ENCODE assay signal across 8 mouse cellular contexts in the genomic region with DNA sequence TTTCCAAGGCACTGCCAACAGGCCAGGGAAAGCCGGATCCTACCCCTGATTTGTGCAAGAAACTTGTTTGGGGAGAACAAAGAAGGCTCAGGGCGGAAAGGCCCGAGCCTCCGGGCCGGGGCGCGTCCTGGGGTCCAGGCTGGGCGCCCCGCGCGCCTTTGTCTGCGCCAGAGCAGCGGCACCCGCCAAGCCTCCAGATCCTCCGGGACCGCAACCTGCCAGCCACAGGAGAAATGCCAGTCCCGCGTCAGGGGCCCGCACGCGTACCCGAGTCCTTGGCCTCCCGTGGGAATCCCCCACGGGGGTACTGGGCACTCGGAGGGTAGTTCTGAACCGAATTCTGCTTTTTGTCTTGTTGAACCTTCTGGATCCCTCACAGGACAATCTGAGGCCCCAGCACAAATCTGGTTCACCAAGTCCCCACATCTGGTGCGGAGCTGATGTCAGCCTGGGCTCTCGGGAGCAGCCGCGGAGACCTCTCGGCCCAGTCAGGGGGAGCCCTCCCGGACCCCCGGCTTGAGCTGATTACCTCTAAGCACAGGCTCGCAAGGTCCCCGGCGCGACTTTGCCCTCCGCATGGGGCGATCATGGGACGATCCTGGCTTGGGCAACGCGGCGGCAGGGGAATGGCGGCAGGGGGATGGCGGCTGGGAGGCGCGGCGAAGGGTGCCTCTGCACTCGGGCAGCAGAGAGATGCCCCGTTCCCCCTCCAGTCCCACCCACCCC. TPM values are rescaled to one million over a fixed set of nuclear protein-coding genes. Genes with fewer than 3 reads are reported as not detected.
DNase-seq lines count a peak whose midpoint lies in the region; ATAC-seq and TF ChIP-seq lines count a peak whose summit lies in the region.

No protein-coding gene starts in this region.

- H3K4me3 ChIP-seq in heart, adult 2 months = peak overlapping the region; percentile 90
- H3K4me3 ChIP-seq in kidney, embryonic 16.5 days (ENCODE audit: low read length) = peak overlapping the region; percentile 97
- H3K4me3 ChIP-seq in small intestine, adult 2 months (ENCODE audit: low read depth, low read length) = peak overlapping the region; percentile 71

- H3K27ac ChIP-seq in heart, adult 2 months = peak overlapping the region; percentile 97
- H3K27ac ChIP-seq in kidney, embryonic 16.5 days (ENCODE audit: low read length) = peak overlapping the region; percentile 94
- H3K27ac ChIP-seq in small intestine, adult 2 months (ENCODE audit: insufficient read depth, low read depth, low read length) = peak overlapping the region; percentile 56

- no peaks in the 10 kb centered on the region for H3K9me3 ChIP-seq in kidney, embryonic 16.5 days (ENCODE audit: low read length)

- WGBS in heart, adult 2 months = 1% methylated on average over 47 of the region's 50 CpGs
- under 1% methylated on average over 50 of the region's 50 CpGs for WGBS in kidney, embryonic 16.5 days
- WGBS in small intestine, adult 2 months = 2% methylated on average over 50 of the region's 50 CpGs

- peak; percentile 55 for DNase-seq in ovary, postnatal 10 days (ENCODE audit: low spot score)
- no peak for DNase-seq in ovary, adult 18-20 months (ENCODE audit: low spot score)
- peak; percentile 47 to 56 for DNase-seq in cerebellum, postnatal 14 days
- DNase-seq in heart, adult 2 months = peak; percentile 66 to 81
- peak; percentile 50 for DNase-seq in lung, postnatal 14 days
- no peak for DNase-seq in spleen, adult 18-20 months

- peak; percentile 57 for ATAC-seq in kidney, embryonic 16.5 days (ENCODE audit: low FRiP score, low TSS enrichment)

- peaks cover 1% of the 10 kb centered on the region; the same call in 1 of the 2 replicates for H3K79me2 ChIP-seq in heart, adult 2 months (replicated peaks; ENCODE audit: control insufficient read depth, insufficient read depth, low read length)

- intact Hi-C loops in heart, adult 2 months (cut with DNase I) = no loop called here

- no peak for TF ChIP-seq EP300 in heart, adult 2 months (IDR thresholded peaks at IDR 0.05; ENCODE audit: insufficient read depth, low read depth, low read length)

- H3K4me2 ChIP-seq in kidney, embryonic 16.5 days (replicated peaks; ENCODE audit: low read depth, low read length) = peak overlapping the region; percentile 85

- TF ChIP-seq CTCF in heart, adult 2 months (IDR thresholded peaks at IDR 0.05) = no peak
- no peak for TF ChIP-seq CTCF in small intestine, adult 2 months (IDR thresholded peaks at IDR 0.05; ENCODE audit: extremely low read depth, insufficient read length, insufficient replicate concordance, low read depth, low read length)

- no peaks in the 10 kb centered on the region for H3K36me3 ChIP-seq in heart, adult 2 months (ENCODE audit: control insufficient read depth, insufficient read depth, low read length)
- H3K36me3 ChIP-seq in kidney, embryonic 16.5 days (ENCODE audit: insufficient read depth, low read length) = no peaks in the 10 kb centered on the region
- no peaks in the 10 kb centered on the region for H3K36me3 ChIP-seq in small intestine, adult 2 months (ENCODE audit: control insufficient read depth, insufficient read depth, low read length)

- no peak; the same call in 1 of the 2 replicates for TF ChIP-seq POLR2A in heart, adult 2 months (IDR thresholded peaks at IDR 0.05; ENCODE audit: insufficient read depth, low read depth, low read length)
- no peak for TF ChIP-seq POLR2A in small intestine, adult 2 months (IDR thresholded peaks at IDR 0.05; ENCODE audit: low read depth, low read length)

- peaks cover 21% of the 10 kb centered on the region for H3K4me1 ChIP-seq in heart, adult 2 months (ENCODE audit: control insufficient read depth, insufficient read depth, low read length)
- H3K4me1 ChIP-seq in kidney, embryonic 16.5 days (ENCODE audit: insufficient read depth, low read length) = peaks cover 40% of the 10 kb centered on the region
- no peaks in the 10 kb centered on the region for H3K4me1 ChIP-seq in small intestine, adult 2 months (ENCODE audit: control insufficient read depth, insufficient read depth, insufficient read length, low read length)

- H3K27me3 ChIP-seq in heart, adult 2 months (ENCODE audit: control insufficient read depth, insufficient read depth, low read length) = no peaks in the 10 kb centered on the region
- no peaks in the 10 kb centered on the region for H3K27me3 ChIP-seq in kidney, embryonic 16.5 days (ENCODE audit: insufficient read depth, low read length)
- H3K27me3 ChIP-seq in small intestine, adult 2 months (ENCODE audit: control insufficient read depth, insufficient read depth, low read length) = peaks cover 10% of the 10 kb centered on the region

- H3K9ac ChIP-seq in heart, adult 2 months (ENCODE audit: low read depth, low read length) = peak overlapping the region; percentile 85
- H3K9ac ChIP-seq in kidney, embryonic 16.5 days (replicated peaks; ENCODE audit: low read length) = peak overlapping the region; percentile 98

RNA-seq across cellular contexts. Expression of a gene that starts 30.5 kb away (rescaled TPM):
- 10 to 100 TPM; 58.3 to 59.5 TPM for total RNA-seq in heart, adult 2 months (2021)
- 27.4 and 41.1 TPM in 2 replicates for polyA plus RNA-seq in heart, adult 2 months (2012; rRNA removed)
- 21.3 and 21.9 TPM in 2 replicates for polyA plus RNA-seq in kidney, embryonic 16.5 days (2015; fragmentation: Nextera tagmentation; extraction: Ambion mirVana)
- polyA plus RNA-seq in small intestine, adult 2 months (2012; rRNA removed) = 6.7 and 9.4 TPM in 2 replicates

Comparison
In these comparisons a context has a peak if more than half of its experiments do, and no peak if none do; other contexts are left out.
1. DNase-seq: peak in ovary, postnatal 10 days (single experiment), cerebellum, postnatal 14 days (2 of 2), heart, adult 2 months (2 of 2) and lung, postnatal 14 days (single experiment); none in ovary, adult 18-20 months (single experiment) and spleen, adult 18-20 months (0 of 2).
2. Peak in every context shown above with its lines, with median percentiles within 50 percentile points of each other: H3K27ac ChIP-seq and H3K4me3 ChIP-seq.